Mouse (Mus musculus) hindbrain, embryonic 15.5 days (tissue): ENCODE measurements around the gene Fbxw7. TPM values are rescaled to one million over a fixed set of nuclear protein-coding genes. Genes with fewer than 3 reads are reported as not detected.
"Not testable (repeated sequence)": the region's sequence is repeated elsewhere in the genome, so short reads cannot be mapped to it uniquely, and the experiment has no call there.

ENCODE experiments used
- ATAC-seq: fragments of 200-750 bp; cut with Nextera tagmentation; 2 replicates; pipeline ENCODE4 v1.8.0; 2017; ENCODE audit warnings: low read depth, moderate number of reproducible peaks, moderate TSS enrichment; ENCODE audit not compliant: low FRiP score
- H3K27ac ChIP-seq: fragments of 300-500 bp; sonication (generic); replicated peaks from 2 replicates; pipeline ENCODE4 v1.5.1; 2015; ENCODE audit warnings: mild to moderate bottlenecking, inconsistent platforms
- H3K27me3 ChIP-seq: fragments of 300-500 bp; sonication (generic); 2 replicates; pipeline ENCODE4 v1.6.1; 2015; ENCODE audit warnings: control low read depth, inconsistent platforms
- H3K36me3 ChIP-seq: fragments of 300-500 bp; sonication (generic); 2 replicates; pipeline ENCODE4 v1.6.1; 2015; ENCODE audit warnings: control low read depth, inconsistent platforms
- H3K4me1 ChIP-seq: fragments of 300-500 bp; sonication (generic); replicated peaks from 2 replicates; pipeline ENCODE4 v1.6.1; 2015; ENCODE audit warnings: control low read depth, inconsistent platforms
- H3K4me2 ChIP-seq: fragments of 300-500 bp; sonication (generic); 2 replicates; pipeline ENCODE4 v1.6.1; 2015; ENCODE audit warnings: moderate library complexity, mild to moderate bottlenecking, inconsistent platforms
- H3K4me3 ChIP-seq: fragments of 300-500 bp; sonication (generic); 2 replicates; pipeline ENCODE4 v1.5.1; 2015; ENCODE audit warnings: mild to moderate bottlenecking, inconsistent platforms
- H3K9ac ChIP-seq: fragments of 300-500 bp; sonication (generic); 2 replicates; pipeline ENCODE4 v1.6.1; 2015; ENCODE audit warnings: inconsistent platforms
- H3K9me3 ChIP-seq: fragments of 300-500 bp; sonication (generic); 2 replicates; pipeline ENCODE4 v1.6.1; 2016; ENCODE audit warnings: control low read depth, inconsistent platforms
- WGBS: fragments of 180-500 bp; shearing (Covaris S2); methylation state at CpG from one replicate; pipeline ENCODE4 v1.1.7; 2015; 5-methylcytosine and 5-hydroxymethylcytosine counted together
- polyA plus RNA-seq: library from polyadenylated mRNA; unstranded; fragments of >200 nt; fragmentation: Nextera tagmentation; extraction: Ambion mirVana; gene quantifications from 2 replicates; pipeline ENCODE4 v1.2.1, GENCODE M21; 2015

The Fbxw7 gene
- polyA plus RNA-seq, 1 experiment from 2014 or later, result 34.7 TPM

- not testable (repeated sequence) for H3K9ac ChIP-seq, H3K27ac ChIP-seq, H3K9me3 ChIP-seq, H3K36me3 ChIP-seq, H3K4me3 ChIP-seq, H3K4me2 ChIP-seq, H3K27me3 ChIP-seq, H3K4me1 ChIP-seq, ATAC-seq
- 97% methylated on average over 3 of the region's 3 CpGs for WGBS
Measured at GRCm38 (mm10) chr3:84861817-84862216, 46.7 kb downstream of the Fbxw7 start.

GRCm38 (mm10) chr3:84865684-84866083 lies 50.6 kb downstream of the Fbxw7 start:
- no peak overlapping the region for H3K4me3 ChIP-seq
- WGBS, result 73% methylated on average over 3 of the region's 3 CpGs
- H3K9me3 ChIP-seq, result no peaks in the 10 kb centered on the region
- peaks cover 9% of the 10 kb centered on the region; the same call in 1 of the 2 replicates for H3K4me1 ChIP-seq
- H3K9ac ChIP-seq, result no peak overlapping the region
- H3K27ac ChIP-seq, result no peak overlapping the region
- ATAC-seq, result no peak
- H3K27me3 ChIP-seq, result no peaks in the 10 kb centered on the region
- no peaks in the 10 kb centered on the region; the same call in 1 of the 2 replicates for H3K36me3 ChIP-seq
- H3K4me2 ChIP-seq, result no peak overlapping the region

- 79% methylated on average over 4 of the region's 4 CpGs for WGBS
- H3K9ac ChIP-seq, result no peak overlapping the region
- H3K36me3 ChIP-seq, result no peaks in the 10 kb centered on the region; the same call in 1 of the 2 replicates
- no peaks in the 10 kb centered on the region for H3K9me3 ChIP-seq
- no peak overlapping the region for H3K4me2 ChIP-seq
- H3K27ac ChIP-seq, result no peak overlapping the region
- H3K4me3 ChIP-seq, result no peak overlapping the region
- peaks cover 9% of the 10 kb centered on the region; the same call in 1 of the 2 replicates for H3K4me1 ChIP-seq
- ATAC-seq, result no peak
- H3K27me3 ChIP-seq, result no peaks in the 10 kb centered on the region
Measured at GRCm38 (mm10) chr3:84866866-84867265, 51.8 kb downstream of the Fbxw7 start.

GRCm38 (mm10) chr3:84867434-84867975 lies 52.4 kb downstream of the Fbxw7 start:
- 89% methylated on average over 1 of the region's 1 CpGs for WGBS
- H3K4me2 ChIP-seq, result no peak overlapping the region
- peaks cover 9% of the 10 kb centered on the region; the same call in 1 of the 2 replicates for H3K4me1 ChIP-seq
- H3K27me3 ChIP-seq, result no peaks in the 10 kb centered on the region
- H3K9me3 ChIP-seq, result no peaks in the 10 kb centered on the region
- no peaks in the 10 kb centered on the region; the same call in 1 of the 2 replicates for H3K36me3 ChIP-seq
- H3K27ac ChIP-seq, result no peak overlapping the region
- ATAC-seq, result no peak
- H3K9ac ChIP-seq, result no peak overlapping the region
- no peak overlapping the region for H3K4me3 ChIP-seq

- Histone ChIP-seq H3K27me3 (no peaks in the 10 kb centered on the region), H3K4me3 (no peak overlapping the region), H3K4me2 (no peak overlapping the region), H3K4me1 (peaks cover 9% of the 10 kb centered on the region; the same call in 1 of the 2 replicates), H3K9me3 (no peaks in the 10 kb centered on the region), H3K27ac (no peak overlapping the region), H3K36me3 (no peaks in the 10 kb centered on the region; the same call in 1 of the 2 replicates), H3K9ac (no peak overlapping the region)
- WGBS, result 30% methylated on average over 1 of the region's 1 CpGs
- no peak for ATAC-seq
Measured at GRCm38 (mm10) chr3:84867991-84868390, 52.9 kb downstream of the Fbxw7 start.

- no peaks in the 10 kb centered on the region for H3K27me3 ChIP-seq
- no peak for ATAC-seq
- H3K4me2 ChIP-seq, result no peak overlapping the region
- no peak overlapping the region for H3K4me3 ChIP-seq
- no peaks in the 10 kb centered on the region for H3K36me3 ChIP-seq
- peaks cover 9% of the 10 kb centered on the region; the same call in 1 of the 2 replicates for H3K4me1 ChIP-seq
- H3K27ac ChIP-seq, result no peak overlapping the region
- H3K9me3 ChIP-seq, result no peaks in the 10 kb centered on the region
- H3K9ac ChIP-seq, result no peak overlapping the region
Measured at GRCm38 (mm10) chr3:84870126-84870525, 55.1 kb downstream of the Fbxw7 start.

- no peak for ATAC-seq
- Histone ChIP-seq H3K27me3 (no peaks in the 10 kb centered on the region), H3K9ac (no peak overlapping the region), H3K9me3 (no peaks in the 10 kb centered on the region), H3K4me1 (peaks cover 4% of the 10 kb centered on the region; the same call in 1 of the 2 replicates), H3K36me3 (no peaks in the 10 kb centered on the region), H3K4me3 (no peak overlapping the region), H3K27ac (no peak overlapping the region), H3K4me2 (no peak overlapping the region)
- WGBS, result 80% methylated on average over 9 of the region's 9 CpGs
Measured at GRCm38 (mm10) chr3:84875306-84875705, 60.2 kb downstream of the Fbxw7 start.

GRCm38 (mm10) chr3:84876211-84876610 lies 61.1 kb downstream of the Fbxw7 start:
- H3K4me2 ChIP-seq, result no peak overlapping the region
- H3K27ac ChIP-seq, result no peak overlapping the region
- 73% methylated on average over 4 of the region's 4 CpGs for WGBS
- no peak overlapping the region for H3K4me3 ChIP-seq
- no peaks in the 10 kb centered on the region for H3K36me3 ChIP-seq
- H3K9me3 ChIP-seq, result no peaks in the 10 kb centered on the region
- no peak for ATAC-seq
- no peaks in the 10 kb centered on the region for H3K27me3 ChIP-seq
- H3K9ac ChIP-seq, result no peak overlapping the region
- H3K4me1 ChIP-seq, result peaks cover 4% of the 10 kb centered on the region; the same call in 1 of the 2 replicates

GRCm38 (mm10) chr3:84883817-84884483 lies 68.9 kb downstream of the Fbxw7 start:
- H3K4me1 ChIP-seq, result 0 out of 2 replicates have a peak, but pooled peaks cover 3% of the 10 kb centered on the region
- H3K9me3 ChIP-seq, result no peaks in the 10 kb centered on the region
- H3K27me3 ChIP-seq, result no peaks in the 10 kb centered on the region
- no peak overlapping the region for H3K4me3 ChIP-seq
- 45% methylated on average over 11 of the region's 11 CpGs for WGBS
- no peak overlapping the region for H3K27ac ChIP-seq
- no peaks in the 10 kb centered on the region for H3K36me3 ChIP-seq
- H3K9ac ChIP-seq, result no peak overlapping the region
- no peak for ATAC-seq
- no peak overlapping the region for H3K4me2 ChIP-seq

GRCm38 (mm10) chr3:84889648-84890047 lies 74.6 kb downstream of the Fbxw7 start:
- Histone ChIP-seq H3K27ac (no peak overlapping the region), H3K4me2 (no peak overlapping the region), H3K36me3 (no peaks in the 10 kb centered on the region), H3K4me1 (no peaks in the 10 kb centered on the region), H3K9me3 (no peaks in the 10 kb centered on the region), H3K4me3 (no peak overlapping the region), H3K27me3 (no peaks in the 10 kb centered on the region), H3K9ac (no peak overlapping the region)
- ATAC-seq, result no peak
- 73% methylated on average over 1 of the region's 1 CpGs for WGBS

- WGBS, result 96% methylated on average over 5 of the region's 5 CpGs
- H3K27me3 ChIP-seq, result no peaks in the 10 kb centered on the region
- no peaks in the 10 kb centered on the region for H3K4me1 ChIP-seq
- no peak overlapping the region for H3K4me3 ChIP-seq
- ATAC-seq, result no peak
- H3K9ac ChIP-seq, result no peak overlapping the region
- H3K36me3 ChIP-seq, result no peaks in the 10 kb centered on the region
- H3K9me3 ChIP-seq, result no peaks in the 10 kb centered on the region
- no peak overlapping the region for H3K4me2 ChIP-seq
- H3K27ac ChIP-seq, result no peak overlapping the region
Measured at GRCm38 (mm10) chr3:84890983-84891382, 75.9 kb downstream of the Fbxw7 start.

- WGBS, result 80% methylated on average over 8 of the region's 8 CpGs
- no peak for ATAC-seq
- H3K4me1 ChIP-seq, result no peaks in the 10 kb centered on the region
- H3K9me3 ChIP-seq, result no peaks in the 10 kb centered on the region
- no peaks in the 10 kb centered on the region for H3K27me3 ChIP-seq
- no peak overlapping the region for H3K4me2 ChIP-seq
- no peak overlapping the region for H3K9ac ChIP-seq
- H3K4me3 ChIP-seq, result no peak overlapping the region
- no peaks in the 10 kb centered on the region for H3K36me3 ChIP-seq
- no peak overlapping the region for H3K27ac ChIP-seq
Measured at GRCm38 (mm10) chr3:84897952-84898351, 82.9 kb downstream of the Fbxw7 start.
